Mouse (Mus musculus) ES-Bruce4 (cell line): ENCODE data around the gene Cul7.

Source experiments
- CTCF ChIP-seq: IDR thresholded peaks from one replicate; pipeline ENCODE4 v1.8.1; 2011; ENCODE audit warnings: low read depth, low read length
- POLR2A ChIP-seq: IDR thresholded peaks from one replicate; pipeline ENCODE4 v1.8.1; 2011; ENCODE audit warnings: low read length; ENCODE audit not compliant: insufficient read depth

DNA sequence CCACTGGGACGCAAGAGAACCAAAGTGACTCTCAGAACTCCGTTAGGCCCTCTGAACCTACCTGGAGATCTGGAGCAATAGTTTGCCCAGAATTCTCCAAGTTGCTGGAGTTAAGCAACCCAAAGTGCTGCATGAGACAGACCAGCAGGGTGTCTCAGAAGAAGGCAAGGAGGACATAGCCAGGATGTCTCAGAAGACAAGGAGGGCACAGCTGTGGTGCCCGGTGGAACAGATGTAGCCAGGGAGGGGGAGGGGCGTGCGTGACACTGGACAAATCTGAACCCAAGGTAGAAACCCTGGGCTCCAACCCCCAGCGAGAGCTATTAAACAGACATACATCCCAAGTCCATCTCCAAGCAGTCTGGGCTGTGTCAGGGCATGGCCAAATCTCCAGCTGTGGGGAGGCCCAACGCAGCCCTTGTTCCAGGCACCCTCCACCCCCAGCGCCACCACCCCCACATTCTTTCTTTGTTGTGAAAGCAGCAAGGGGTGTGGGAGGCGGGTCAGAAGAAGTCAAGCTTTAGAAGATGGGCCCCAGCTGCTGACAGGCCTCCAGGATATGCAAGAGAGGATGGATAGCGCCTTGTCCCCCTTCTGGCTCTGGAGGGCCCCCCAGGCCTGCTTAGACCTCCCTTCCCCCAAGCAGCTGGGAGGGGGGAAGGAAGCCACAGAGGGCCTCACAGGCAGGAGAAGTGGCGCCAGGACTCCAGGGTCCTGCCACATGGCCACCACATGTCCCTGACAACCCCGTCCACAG lies 20.3 kb upstream of the Cul7 start:
- TF ChIP-seq POLR2A (no peak), CTCF (no peak)
